Mouse (Mus musculus): ENCODE data around the gene Lrrc38. TPM values are rescaled to one million over a fixed set of nuclear protein-coding genes. Genes with fewer than 3 reads are reported as not detected.

Lrrc38 gene
- polyA plus RNA-seq (2012; rRNA removed) = 0.11 and 0.19 TPM in 2 replicates

- H3K4me3 ChIP-seq (ENCODE audit: control insufficient read depth, insufficient read depth, low read length) = no peak within 1 kb of the TSS
- DNase-seq = no peak
- no peaks in the 10 kb centered on the region for H3K4me1 ChIP-seq (replicated peaks; ENCODE audit: control insufficient read depth, insufficient read depth, low read length)
- no peak within 1 kb of the TSS for H3K27ac ChIP-seq (ENCODE audit: control insufficient read depth, insufficient read depth, low read length)
- WGBS = 4% methylated on average over 19 of the region's 19 CpGs
- peaks cover 5% of the 10 kb centered on the region; the same call in 1 of the 2 replicates for H3K27me3 ChIP-seq (ENCODE audit: control insufficient read depth, insufficient read depth, low read length)
- TF ChIP-seq POLR2A (IDR thresholded peaks at IDR 0.05; ENCODE audit: control insufficient read depth, extremely low read depth, insufficient read depth, low read length, poor library complexity) (no peak), CTCF (IDR thresholded peaks at IDR 0.05; ENCODE audit: borderline replicate concordance, control insufficient read depth, extremely low read depth, insufficient read depth, low read length, poor library complexity) (no peak)
- H3K36me3 ChIP-seq (ENCODE audit: control insufficient read depth, insufficient read depth, low read length) = no peaks in the 10 kb centered on the region
Measured at GRCm38 (mm10) chr4:143349484-143349906, at the start of gene Lrrc38. Lrrc38 (plus strand) TSS chr4:143349757.

- no peak for TF ChIP-seq POLR2A (IDR thresholded peaks at IDR 0.05; ENCODE audit: control insufficient read depth, extremely low read depth, insufficient read depth, low read length, poor library complexity)
- TF ChIP-seq CTCF (IDR thresholded peaks at IDR 0.05; ENCODE audit: borderline replicate concordance, control insufficient read depth, extremely low read depth, insufficient read depth, low read length, poor library complexity) = no peak
- DNase-seq = no peak
- no peaks in the 10 kb centered on the region for H3K4me1 ChIP-seq (replicated peaks; ENCODE audit: control insufficient read depth, insufficient read depth, low read length)
- WGBS = 41% methylated on average over 12 of the region's 12 CpGs
- H3K4me3 ChIP-seq (ENCODE audit: control insufficient read depth, insufficient read depth, low read length) = no peak overlapping the region
- peaks cover 3% of the 10 kb centered on the region; the same call in 1 of the 2 replicates for H3K27me3 ChIP-seq (ENCODE audit: control insufficient read depth, insufficient read depth, low read length)
- H3K36me3 ChIP-seq (ENCODE audit: control insufficient read depth, insufficient read depth, low read length) = no peaks in the 10 kb centered on the region
- H3K27ac ChIP-seq (ENCODE audit: control insufficient read depth, insufficient read depth, low read length) = no peak overlapping the region
Measured at GRCm38 (mm10) chr4:143300113-143300688, 49.4 kb upstream of the Lrrc38 start.

GRCm38 (mm10) chr4:143301042-143301441, 48.5 kb upstream of the Lrrc38 start:
- WGBS = 81% methylated on average over 5 of the region's 5 CpGs
- no peaks in the 10 kb centered on the region for H3K36me3 ChIP-seq (ENCODE audit: control insufficient read depth, insufficient read depth, low read length)
- no peaks in the 10 kb centered on the region for H3K4me1 ChIP-seq (replicated peaks; ENCODE audit: control insufficient read depth, insufficient read depth, low read length)
- H3K27ac ChIP-seq (ENCODE audit: control insufficient read depth, insufficient read depth, low read length) = no peak overlapping the region
- H3K27me3 ChIP-seq (ENCODE audit: control insufficient read depth, insufficient read depth, low read length) = peaks cover 3% of the 10 kb centered on the region; the same call in 1 of the 2 replicates
- no peak overlapping the region for H3K4me3 ChIP-seq (ENCODE audit: control insufficient read depth, insufficient read depth, low read length)
- no peak for TF ChIP-seq CTCF (IDR thresholded peaks at IDR 0.05; ENCODE audit: borderline replicate concordance, control insufficient read depth, extremely low read depth, insufficient read depth, low read length, poor library complexity)
- TF ChIP-seq POLR2A (IDR thresholded peaks at IDR 0.05; ENCODE audit: control insufficient read depth, extremely low read depth, insufficient read depth, low read length, poor library complexity) = no peak
- no peak for DNase-seq

- no peak for DNase-seq
- H3K4me3 ChIP-seq (ENCODE audit: control insufficient read depth, insufficient read depth, low read length) = no peak overlapping the region
- peaks cover 3% of the 10 kb centered on the region; the same call in 1 of the 2 replicates for H3K27me3 ChIP-seq (ENCODE audit: control insufficient read depth, insufficient read depth, low read length)
- no peak overlapping the region for H3K27ac ChIP-seq (ENCODE audit: control insufficient read depth, insufficient read depth, low read length)
- no peaks in the 10 kb centered on the region for H3K36me3 ChIP-seq (ENCODE audit: control insufficient read depth, insufficient read depth, low read length)
- no peak for TF ChIP-seq POLR2A (IDR thresholded peaks at IDR 0.05; ENCODE audit: control insufficient read depth, extremely low read depth, insufficient read depth, low read length, poor library complexity)
- no peak for TF ChIP-seq CTCF (IDR thresholded peaks at IDR 0.05; ENCODE audit: borderline replicate concordance, control insufficient read depth, extremely low read depth, insufficient read depth, low read length, poor library complexity)
- H3K4me1 ChIP-seq (replicated peaks; ENCODE audit: control insufficient read depth, insufficient read depth, low read length) = no peaks in the 10 kb centered on the region
- 57% methylated on average over 4 of the region's 4 CpGs for WGBS
Measured at GRCm38 (mm10) chr4:143301875-143302274, 47.7 kb upstream of the Lrrc38 start.

GRCm38 (mm10) chr4:143302279-143302890, 47.2 kb upstream of the Lrrc38 start:
- no peak overlapping the region for H3K4me3 ChIP-seq (ENCODE audit: control insufficient read depth, insufficient read depth, low read length)
- H3K4me1 ChIP-seq (replicated peaks; ENCODE audit: control insufficient read depth, insufficient read depth, low read length) = no peaks in the 10 kb centered on the region
- H3K36me3 ChIP-seq (ENCODE audit: control insufficient read depth, insufficient read depth, low read length) = no peaks in the 10 kb centered on the region
- 65% methylated on average over 11 of the region's 11 CpGs for WGBS
- no peak overlapping the region for H3K27ac ChIP-seq (ENCODE audit: control insufficient read depth, insufficient read depth, low read length)
- H3K27me3 ChIP-seq (ENCODE audit: control insufficient read depth, insufficient read depth, low read length) = peaks cover 3% of the 10 kb centered on the region; the same call in 1 of the 2 replicates
- TF ChIP-seq CTCF (IDR thresholded peaks at IDR 0.05; ENCODE audit: borderline replicate concordance, control insufficient read depth, extremely low read depth, insufficient read depth, low read length, poor library complexity) = no peak
- TF ChIP-seq POLR2A (IDR thresholded peaks at IDR 0.05; ENCODE audit: control insufficient read depth, extremely low read depth, insufficient read depth, low read length, poor library complexity) = no peak
- no peak for DNase-seq

- no peak for DNase-seq
- Histone ChIP-seq H3K27ac (ENCODE audit: control insufficient read depth, insufficient read depth, low read length) (no peak overlapping the region), H3K36me3 (ENCODE audit: control insufficient read depth, insufficient read depth, low read length) (no peaks in the 10 kb centered on the region), H3K27me3 (ENCODE audit: control insufficient read depth, insufficient read depth, low read length) (no peaks in the 10 kb centered on the region; the same call in 1 of the 2 replicates), H3K4me3 (ENCODE audit: control insufficient read depth, insufficient read depth, low read length) (no peak overlapping the region), H3K4me1 (replicated peaks; ENCODE audit: control insufficient read depth, insufficient read depth, low read length) (no peaks in the 10 kb centered on the region)
- TF ChIP-seq CTCF (IDR thresholded peaks at IDR 0.05; ENCODE audit: borderline replicate concordance, control insufficient read depth, extremely low read depth, insufficient read depth, low read length, poor library complexity) = no peak
- no peak for TF ChIP-seq POLR2A (IDR thresholded peaks at IDR 0.05; ENCODE audit: control insufficient read depth, extremely low read depth, insufficient read depth, low read length, poor library complexity)
- WGBS = 94% methylated on average over 4 of the region's 4 CpGs
Measured at GRCm38 (mm10) chr4:143305031-143305430, 44.5 kb upstream of the Lrrc38 start.

Measured in thymus, adult 2 months (tissue).